Mouse (Mus musculus) embryonic fibroblast, embryonic 13.5 days (primary cell): ENCODE measurements around the gene Clip4.
A peak's percentile ranks its signal among the peaks of the same experiment; 100 is the strongest.

ENCODE experiments used
- CTCF ChIP-seq: IDR thresholded peaks from 2 replicates; pipeline ENCODE4 v1.5.1; 2011; ENCODE audit warnings: mild to moderate bottlenecking, control low read depth, low read length, moderate library complexity, borderline replicate concordance; ENCODE audit not compliant: insufficient read depth
- POLR2A ChIP-seq: IDR thresholded peaks from 2 replicates; pipeline ENCODE4 v1.6.1; 2011; ENCODE audit warnings: low read depth, mild to moderate bottlenecking, control low read depth, low read length, moderate library complexity

GRCm38 (mm10) chr17:71909107-71909506 is 140.8 kb downstream of the Clip4 start:
- TF ChIP-seq CTCF (peak; percentile 57; the same call in 1 of the 2 replicates), POLR2A (no peak)
